Mouse (Mus musculus) heart, postnatal 36 days (tissue): ENCODE results near the gene Lor. TPM values are rescaled to one million over a fixed set of nuclear protein-coding genes. Genes with fewer than 3 reads are reported as not detected.

Experiments
- DNase-seq, 2 experiments: peaks; one replicate each; pipeline ENCODE4 v3.0.0; 2021 to 2022
- intact Hi-C: fragments of 180-260 bp; cut with DNase I; formaldehyde crosslinking; loops from one replicate; pipeline ENCODE4 v1.15.1; 2025
- microRNA-seq, 2 experiments: library from miRNA; unstranded; fragments of <30 nt; microRNA quantifications; one replicate each; pipeline ENCODE4 v1.2.0; 2021; ENCODE audit warnings: borderline number of aligned reads in 2 of 2
- total RNA-seq, 2 experiments: library from RNA; stranded (reverse); gene quantifications; 2 replicates each; pipeline ENCODE4 v1.2.3; 2021

Gene Lor
- not detected for total RNA-seq

GRCm38 (mm10) chr3:92083042-92083441, at the start of gene Lor:
Lor (minus strand) TSS chr3:92083142.
- DNase-seq: no peak
- intact Hi-C loops: no loop called here

GRCm38 (mm10) chr3:92123847-92124246, 40.9 kb upstream of the Lor start, which contains the start of gene Prr9:
Prr9 (minus strand) TSS chr3:92123947.
- no peak for DNase-seq
- intact Hi-C loops: no loop called here

- intact Hi-C loops: no loop called here
- DNase-seq: no peak
These were observed 38.0 kb upstream of the Lor start for GRCm38 (mm10) chr3:92120902-92121301.

- no peak for DNase-seq
- intact Hi-C loops: no loop called here
These were observed 35.0 kb upstream of the Lor start for GRCm38 (mm10) chr3:92117930-92118329.

- DNase-seq: no peak
- intact Hi-C loops: no loop called here
These were observed 28.6 kb upstream of the Lor start for GRCm38 (mm10) chr3:92111526-92111925.

DNA sequence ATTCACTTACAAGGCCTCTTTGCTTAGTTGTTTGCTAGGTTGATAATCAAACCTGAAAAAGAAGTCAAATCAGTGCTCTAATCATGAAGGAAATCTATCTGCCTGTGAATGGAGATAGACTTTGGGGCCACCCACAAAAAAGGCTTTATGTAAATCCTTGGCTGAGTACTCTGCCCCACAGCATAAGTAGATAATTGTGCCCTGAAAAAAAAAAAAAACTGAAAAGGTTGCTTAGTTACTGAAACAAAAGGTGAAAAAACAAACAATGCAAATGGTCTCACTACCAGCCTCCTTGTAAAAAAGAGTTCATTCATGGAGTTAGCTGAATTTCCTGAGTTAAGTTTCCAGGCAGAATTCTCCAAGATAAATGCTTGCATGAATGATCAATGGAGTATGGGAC, 27.8 kb upstream of the Lor start:
- DNase-seq: no peak
- intact Hi-C loops: no loop called here

- intact Hi-C loops: loop anchor here (1.0 kb wide), 1 partner anchor 56 kb away; no protein-coding TSS in a partner anchor
- DNase-seq: peak; percentile 7 to 19
These were observed 23.6 kb upstream of the Lor start for GRCm38 (mm10) chr3:92106582-92106981.

DNA sequence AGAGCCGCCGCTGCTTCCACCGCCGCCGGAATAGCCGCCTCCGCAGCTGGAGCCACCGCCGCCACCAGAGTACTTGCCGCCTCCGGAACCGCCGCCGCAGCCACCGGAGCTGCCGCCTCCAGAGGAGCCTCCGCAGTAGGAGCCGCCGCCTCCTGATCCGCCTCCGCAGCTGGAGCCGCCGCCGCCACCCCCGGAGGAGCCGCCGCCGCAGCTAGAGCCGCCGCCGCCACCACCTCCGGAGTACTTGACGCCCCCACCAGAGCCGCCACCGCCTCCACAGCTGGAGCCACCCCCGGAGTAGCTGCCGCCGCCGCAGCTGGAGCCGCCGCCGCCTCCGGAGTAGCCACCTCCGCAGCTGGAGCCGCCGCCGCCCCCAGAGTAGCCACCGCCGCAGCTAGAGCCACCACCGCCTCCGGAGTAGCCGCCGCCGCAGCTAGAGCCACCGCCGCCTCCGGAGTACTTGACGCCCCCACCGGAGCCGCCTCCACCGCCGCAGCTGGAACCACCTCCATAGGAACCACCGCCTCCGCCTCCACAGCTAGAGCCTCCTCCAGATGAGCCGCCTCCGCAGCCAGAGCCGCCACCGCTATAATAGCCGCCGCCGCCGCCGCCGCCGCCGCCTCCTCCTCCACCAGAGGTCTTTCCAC, 1.5 kb downstream of the Lor start:
- intact Hi-C loops: no loop called here
- peak in 1 of 2 experiments; percentile 32 for DNase-seq

DNA sequence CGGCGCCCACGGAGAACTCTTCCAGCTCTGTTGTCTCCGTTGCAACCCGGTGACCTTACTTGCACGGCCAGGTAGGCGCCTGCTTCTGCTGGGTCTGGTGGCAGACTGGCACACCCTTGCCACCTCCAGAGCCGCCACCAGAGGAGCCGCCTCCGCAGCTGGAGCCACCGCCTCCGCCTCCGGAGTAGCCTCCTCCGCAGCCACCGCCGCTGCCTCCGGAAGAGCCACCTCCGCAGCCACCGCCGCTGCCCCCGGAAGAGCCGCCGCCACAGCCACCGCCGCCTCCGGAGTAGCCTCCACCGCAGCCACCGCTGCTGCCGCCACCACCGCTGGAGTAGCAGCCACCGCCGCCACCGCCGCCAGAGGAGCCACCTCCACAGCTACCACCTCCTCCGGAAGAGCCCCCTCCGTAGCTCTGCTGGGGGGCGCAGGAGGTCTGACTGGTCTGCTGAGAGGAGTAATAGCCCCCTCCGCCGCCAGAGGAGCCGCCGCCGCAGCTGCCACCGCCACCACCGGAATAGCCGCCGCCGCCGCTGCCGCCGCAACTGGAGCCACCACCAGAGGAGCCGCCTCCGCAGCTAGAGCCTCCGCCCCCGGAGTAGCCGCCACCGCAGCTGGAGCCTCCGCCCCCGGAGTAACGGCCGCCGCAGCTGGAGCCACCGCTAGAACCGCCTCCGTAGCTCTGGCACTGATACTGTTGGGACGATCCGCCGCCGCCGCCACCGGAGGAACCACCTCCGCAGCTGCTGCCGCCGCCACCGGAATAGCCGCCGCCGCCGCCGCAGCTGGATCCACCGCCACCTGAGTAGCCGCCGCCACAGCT, 2.3 kb downstream of the Lor start:
- intact Hi-C loops: no loop called here
- peak; percentile 65 to 74 for DNase-seq

GRCm38 (mm10) chr3:92050382-92051054, 32.4 kb downstream of the Lor start:
- intact Hi-C loops: loop anchor here (1.0 kb wide), 1 partner anchor 56 kb away; no protein-coding TSS in a partner anchor
- DNase-seq: no peak

DNA sequence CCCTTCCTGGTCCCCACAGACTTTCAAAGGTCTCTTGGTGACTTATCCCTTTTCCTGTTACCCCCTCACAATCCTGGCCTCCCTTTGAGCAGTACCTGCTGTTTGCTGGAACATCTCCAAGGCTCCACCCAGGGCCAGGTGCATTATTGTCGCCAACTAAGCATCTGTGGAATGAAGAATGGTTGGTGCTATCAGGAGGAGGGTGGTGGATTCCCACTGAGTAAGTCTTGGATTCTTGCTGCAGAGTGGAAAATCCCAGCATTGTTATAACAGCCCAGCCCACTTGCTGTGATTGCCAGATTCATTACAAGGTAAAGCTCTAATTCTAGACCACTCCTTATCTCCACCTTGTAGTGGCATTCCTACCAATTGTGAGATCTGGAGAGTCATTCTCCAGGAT, 49.0 kb downstream of the Lor start:
- intact Hi-C loops: no loop called here
- DNase-seq: no peak

GRCm38 (mm10) chr3:92033203-92033602, 49.7 kb downstream of the Lor start:
- no peak for DNase-seq

More at GRCm38 (mm10) chr3:92033203-92033602, 49.7 kb downstream of the Lor start:
- intact Hi-C loops: no loop called here

Small RNA genes within 50 kb of the gene (microRNA-seq; reads per million reads assigned to microRNA genes)
- gene Gm25145: 0 reads per million in 2 experiments

Other genes starting within 250 kb of the Lor start
- gene Pglyrp3, start 68.6 kb downstream of the Lor start, total RNA-seq: not detected
- gene Prr9, start 40.8 kb upstream of the Lor start, total RNA-seq: not detected
- not detected for gene Lelp1, start 59.6 kb upstream of the Lor start, total RNA-seq
- gene Sprr2a1, start 132.7 kb upstream of the Lor start, total RNA-seq: not detected
- gene Sprr2a2, start 132.8 kb upstream of the Lor start, total RNA-seq: under 1 TPM; 0.38 to 0.58 TPM
- gene Sprr2a3, start 202.3 kb upstream of the Lor start, total RNA-seq: not detected
- gene Sprr2b, start 233.5 kb upstream of the Lor start, total RNA-seq: not detected